Mouse (Mus musculus): ENCODE measurements around the gene Zfp526.

The Zfp526 gene

DNA sequence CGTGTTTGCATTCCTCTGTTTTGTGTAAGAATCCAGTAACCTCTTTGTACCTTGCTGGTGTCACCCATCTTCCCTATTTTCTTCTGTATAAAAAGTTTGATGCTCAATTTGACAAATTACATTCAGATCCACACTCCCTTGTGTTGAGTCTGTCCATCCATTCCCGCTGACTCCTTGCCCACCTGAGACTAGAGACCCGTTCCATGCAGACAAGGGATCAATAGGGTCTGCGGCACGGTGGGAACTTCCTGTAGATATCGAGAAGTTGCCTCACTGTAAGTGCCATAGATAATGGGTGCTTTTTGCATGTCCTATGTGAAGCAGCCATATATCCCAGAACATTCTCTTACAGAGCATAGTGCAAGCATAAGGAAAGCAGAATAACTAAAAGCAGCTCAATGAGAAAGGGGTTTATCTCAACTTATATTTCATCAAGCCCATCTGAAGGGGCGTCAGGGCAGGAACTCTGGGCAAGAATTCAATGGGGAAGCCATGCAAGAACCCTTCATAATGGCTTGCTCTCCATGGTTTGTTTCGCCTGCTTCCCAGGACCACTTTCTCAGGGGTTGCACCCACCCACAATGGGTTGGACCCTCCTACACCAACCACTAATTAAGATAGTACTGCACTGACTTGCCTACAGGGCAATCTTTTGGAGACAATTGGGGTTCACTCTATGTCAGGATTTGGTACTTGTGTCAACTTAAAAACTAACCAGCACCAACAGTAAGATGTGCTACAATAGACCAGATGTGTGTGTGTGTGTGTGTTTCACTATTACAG, 45.1 kb downstream of the Zfp526 start:
- intact Hi-C loops (cut with DNase I), result loop anchor here (2.0 kb wide), 1 partner anchor 16 kb away; the partner anchor contains the start of gene Erf

DNA sequence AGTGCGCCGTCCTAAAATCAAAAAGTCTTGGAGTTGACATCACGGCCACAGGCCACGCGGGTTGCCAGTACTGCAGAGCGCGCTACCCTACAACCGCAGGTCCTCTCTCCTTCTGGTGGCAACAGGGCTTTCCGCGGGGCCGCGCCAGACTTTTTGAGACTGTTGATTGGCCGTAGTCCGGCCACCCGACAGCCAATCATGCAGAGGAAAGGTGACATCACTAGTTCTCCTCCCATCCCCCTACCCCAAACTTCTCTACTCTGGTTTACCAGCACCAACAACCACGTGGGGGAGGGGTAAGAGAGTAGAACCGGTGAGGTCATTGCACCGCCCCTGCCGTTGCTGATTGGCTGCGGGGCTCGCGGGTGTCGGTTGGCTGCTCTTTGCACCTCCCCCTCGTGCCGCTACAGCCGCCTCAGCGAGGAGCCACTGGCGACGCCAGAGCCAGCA, 46.1 kb downstream of the Zfp526 start, which contains the start of gene Cic:
Gene Cic (plus strand): TSS at position 404 of the 450 bp plus-strand sequence.
- intact Hi-C loops (cut with DNase I), result loop anchor here (2.0 kb wide), 1 partner anchor 17 kb away; the partner anchor contains the start of gene Erf

DNA sequence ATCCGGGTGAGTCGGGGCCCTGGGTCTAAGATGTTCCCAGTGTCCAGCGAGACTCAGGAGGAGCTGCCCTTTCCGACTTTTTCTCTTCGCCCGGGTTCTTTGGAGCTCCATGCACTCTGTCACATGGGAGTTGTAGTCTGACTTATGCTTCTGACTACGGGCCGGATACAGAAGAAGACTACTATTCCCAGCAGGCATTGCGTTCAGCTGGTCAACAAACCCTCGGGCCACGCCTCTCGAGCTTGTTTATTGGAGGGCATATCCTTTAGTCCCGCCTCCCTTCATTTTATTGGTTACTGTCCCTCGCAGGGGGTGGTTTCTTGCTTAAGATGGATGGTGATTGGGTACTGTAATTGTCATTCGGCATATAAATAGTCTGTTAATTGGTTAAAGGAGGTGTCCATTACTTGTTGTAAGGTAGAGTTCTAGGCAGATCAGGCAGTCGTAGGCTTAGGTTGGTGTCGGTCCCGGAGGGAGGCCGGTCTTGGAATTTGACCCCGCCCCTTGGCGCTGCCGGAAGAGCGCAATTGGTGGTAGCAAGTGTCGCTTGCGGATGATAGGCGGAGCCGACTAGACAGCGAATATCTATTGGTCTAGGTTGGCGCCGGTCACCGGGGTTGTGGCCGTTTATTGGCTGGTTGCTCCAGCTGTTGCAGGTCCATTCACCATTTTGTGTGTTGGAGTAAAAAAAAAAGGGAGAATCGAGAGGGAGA, 46.7 kb downstream of the Zfp526 start:
- intact Hi-C loops (cut with DNase I), result loop anchor here (2.0 kb wide), 1 partner anchor 17 kb away; the partner anchor contains the start of gene Erf

DNA sequence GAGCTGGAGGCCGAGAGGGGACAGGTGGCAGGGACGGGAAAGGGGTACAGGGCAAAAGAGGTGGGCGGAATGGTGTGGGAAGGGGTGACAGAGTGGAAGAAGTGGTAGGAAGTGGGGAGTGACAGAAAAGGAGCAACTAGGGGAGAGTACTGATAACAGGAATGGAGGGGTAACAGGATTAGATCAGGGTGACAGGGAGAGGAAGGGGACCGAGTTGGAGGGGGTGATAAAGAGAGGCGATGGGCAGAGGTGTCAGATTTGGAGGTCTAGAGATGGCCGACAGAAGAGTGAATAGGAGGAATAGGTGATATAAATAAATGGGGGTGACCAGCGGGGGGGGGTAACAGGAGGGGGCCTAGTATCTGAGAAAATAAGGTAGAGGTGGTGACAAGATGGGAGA, 47.4 kb downstream of the Zfp526 start:
- intact Hi-C loops (cut with DNase I), result no loop called here

DNA sequence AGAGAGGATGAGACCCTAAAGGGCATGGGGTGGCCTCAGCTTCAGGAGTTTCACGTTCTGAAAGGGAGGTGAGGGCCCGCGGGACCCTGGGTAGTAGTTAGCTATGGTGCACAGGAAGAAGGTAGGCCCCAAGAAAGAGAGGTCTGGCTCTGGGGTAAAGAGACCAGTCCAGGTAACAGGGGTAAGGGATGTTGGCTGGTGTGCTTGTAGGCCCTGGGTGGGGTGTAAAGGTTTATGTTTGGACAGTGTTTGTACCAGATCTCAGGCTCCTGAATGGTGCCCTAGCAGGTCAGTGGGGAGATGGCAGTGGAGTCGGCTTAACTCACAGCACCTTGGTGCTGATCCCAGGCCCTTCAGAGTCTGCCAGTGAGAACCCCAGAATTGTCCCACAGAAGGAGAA, 47.8 kb downstream of the Zfp526 start:
- intact Hi-C loops (cut with DNase I), result no loop called here

DNA sequence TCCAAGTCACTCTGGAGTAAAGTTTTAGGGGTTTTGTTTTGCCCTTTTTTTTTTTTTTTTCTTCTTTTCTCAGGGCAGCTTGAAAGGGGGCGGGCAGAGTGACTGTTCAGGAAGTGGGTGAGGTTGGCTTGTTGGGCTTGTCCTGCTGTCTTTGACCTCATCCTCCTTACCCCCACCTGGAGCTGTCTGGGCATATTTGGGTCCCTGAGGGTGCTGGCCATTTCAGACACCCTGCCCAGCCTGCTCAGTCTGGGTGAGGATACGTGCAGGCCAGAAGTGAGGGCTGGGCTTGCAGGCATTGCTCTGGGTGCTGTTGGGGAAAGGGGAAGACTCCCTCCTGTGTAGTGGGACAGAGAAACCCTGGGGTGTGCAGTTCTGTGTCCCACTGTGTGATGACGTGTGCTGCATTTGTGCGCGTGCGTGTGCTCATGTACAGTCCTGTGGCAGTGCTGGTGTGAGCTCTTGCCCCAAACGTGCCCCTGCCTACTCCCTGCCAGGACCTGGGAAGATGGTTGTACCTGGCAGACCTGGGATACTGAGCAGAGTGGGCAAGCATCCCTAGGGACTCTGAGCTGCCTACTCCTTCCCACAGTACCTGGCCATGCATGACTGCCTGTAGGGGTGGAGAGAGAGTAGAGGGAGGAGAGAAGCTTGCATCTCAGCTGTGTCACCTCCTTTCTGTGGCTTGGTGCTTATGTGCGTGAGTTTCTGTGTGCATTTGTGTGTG, 48.5 kb downstream of the Zfp526 start:
- intact Hi-C loops (cut with DNase I), result no loop called here

DNA sequence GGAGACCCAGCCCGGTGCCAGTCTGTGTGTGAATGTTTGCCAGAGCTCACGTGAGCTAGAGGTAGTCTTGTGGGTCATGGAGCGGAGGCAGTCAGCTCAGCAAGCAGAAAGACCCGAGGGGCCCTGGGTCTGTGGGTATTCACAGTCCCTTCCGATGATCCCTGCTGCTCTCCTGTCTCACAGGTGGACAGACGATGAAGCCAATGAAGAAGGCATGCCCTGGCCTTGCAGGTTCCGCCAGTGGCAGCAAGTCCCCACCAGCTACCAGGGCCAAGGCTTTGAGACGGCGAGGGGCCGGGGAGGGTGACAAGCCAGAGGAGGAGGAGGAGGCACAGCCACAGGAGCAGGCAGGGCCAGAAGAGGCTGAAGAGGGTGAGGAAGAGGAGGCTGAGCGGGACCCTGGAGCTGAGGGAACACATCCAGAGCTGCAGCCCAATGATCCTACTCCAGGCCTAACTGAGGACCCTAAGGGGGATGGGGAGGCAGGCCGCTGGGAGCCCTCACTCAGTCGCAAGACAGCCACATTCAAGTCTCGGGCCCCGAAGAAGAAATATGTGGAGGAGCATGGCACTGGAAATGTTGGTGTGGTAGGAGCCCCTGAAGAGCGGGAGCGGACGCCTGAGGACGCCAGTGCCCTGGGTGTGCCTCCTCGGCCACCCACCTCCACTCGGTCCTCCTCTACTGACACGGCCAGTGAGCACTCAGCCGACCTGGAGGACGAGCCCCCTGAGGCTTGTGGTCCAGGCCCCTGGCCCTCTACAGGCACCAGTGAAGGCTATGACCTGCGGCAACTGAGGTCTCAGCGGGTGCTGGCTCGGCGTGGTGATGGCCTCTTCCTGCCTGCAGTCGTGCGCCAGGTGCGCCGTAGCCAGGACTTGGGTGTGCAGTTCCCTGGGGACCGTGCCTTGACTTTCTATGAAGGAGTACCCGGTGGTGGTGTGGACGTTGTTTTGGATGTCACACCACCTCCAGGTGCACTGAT, 49.7 kb downstream of the Zfp526 start:
- intact Hi-C loops (cut with DNase I), result no loop called here

DNA sequence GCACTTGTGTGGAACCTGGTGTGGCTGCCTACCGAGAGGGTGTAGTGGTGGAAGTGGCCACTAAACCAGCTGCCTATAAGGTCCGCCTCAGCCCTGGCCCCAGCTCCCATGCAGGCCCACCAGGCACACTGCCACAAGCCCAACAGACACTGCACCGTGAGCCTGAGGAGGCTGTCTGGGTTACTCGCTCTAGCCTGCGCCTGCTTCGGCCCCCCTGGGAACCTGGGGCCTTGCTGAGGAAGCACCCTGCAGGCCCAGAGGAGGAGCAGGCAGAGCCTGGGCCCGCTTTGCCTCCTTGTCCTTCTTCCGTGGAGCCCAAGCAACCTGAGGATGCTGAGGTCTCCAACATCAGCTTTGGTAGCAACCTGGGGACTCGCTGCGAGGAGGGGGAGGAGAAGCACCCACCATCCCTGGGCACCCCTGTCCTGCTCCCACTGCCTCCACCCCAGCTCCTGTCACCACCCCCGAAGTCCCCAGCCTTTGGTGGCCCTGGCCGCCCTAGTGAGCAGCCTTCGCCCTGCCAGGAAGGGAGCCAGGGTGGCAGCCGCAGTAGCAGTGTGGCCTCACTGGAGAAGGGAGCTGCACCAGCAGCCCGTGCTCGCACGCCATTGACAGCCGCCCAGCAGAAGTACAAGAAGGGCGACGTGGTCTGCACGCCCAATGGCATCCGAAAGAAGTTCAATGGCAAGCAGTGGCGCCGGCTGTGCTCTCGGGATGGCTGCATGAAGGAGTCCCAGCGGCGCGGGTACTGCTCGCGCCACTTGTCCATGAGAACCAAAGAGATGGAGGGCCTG, 50.6 kb downstream of the Zfp526 start:
- intact Hi-C loops (cut with DNase I), result no loop called here

DNA sequence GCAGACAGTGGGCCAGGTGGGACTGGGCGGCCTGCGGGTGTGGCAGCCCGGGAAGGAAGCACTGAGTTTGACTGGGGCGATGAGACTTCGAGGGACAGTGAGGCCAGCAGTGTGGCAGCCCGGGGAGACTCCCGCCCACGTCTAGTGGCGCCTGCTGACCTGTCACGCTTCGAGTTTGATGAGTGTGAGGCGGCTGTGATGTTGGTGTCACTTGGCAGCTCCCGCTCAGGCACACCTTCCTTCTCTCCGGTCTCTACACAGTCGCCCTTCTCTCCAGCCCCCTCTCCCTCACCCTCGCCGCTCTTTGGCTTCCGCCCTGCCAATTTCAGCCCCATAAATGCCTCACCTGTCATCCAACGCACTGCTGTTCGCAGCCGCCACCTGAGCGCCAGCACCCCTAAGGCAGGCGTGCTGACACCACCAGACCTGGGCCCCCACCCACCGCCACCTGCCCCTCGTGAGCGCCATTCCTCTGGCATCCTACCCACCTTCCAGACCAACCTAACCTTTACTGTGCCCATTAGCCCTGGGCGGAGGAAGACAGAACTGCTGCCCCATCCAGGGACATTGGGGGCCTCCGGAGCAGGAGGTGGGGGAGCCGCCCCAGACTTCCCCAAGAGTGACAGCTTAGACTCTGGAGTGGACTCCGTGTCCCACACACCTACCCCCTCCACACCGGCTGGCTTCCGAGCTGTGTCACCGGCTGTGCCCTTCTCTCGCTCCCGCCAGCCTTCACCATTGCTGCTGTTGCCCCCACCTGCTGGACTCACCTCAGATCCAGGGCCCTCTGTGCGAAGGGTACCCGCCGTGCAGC, 51.4 kb downstream of the Zfp526 start:
- intact Hi-C loops (cut with DNase I), result no loop called here

DNA sequence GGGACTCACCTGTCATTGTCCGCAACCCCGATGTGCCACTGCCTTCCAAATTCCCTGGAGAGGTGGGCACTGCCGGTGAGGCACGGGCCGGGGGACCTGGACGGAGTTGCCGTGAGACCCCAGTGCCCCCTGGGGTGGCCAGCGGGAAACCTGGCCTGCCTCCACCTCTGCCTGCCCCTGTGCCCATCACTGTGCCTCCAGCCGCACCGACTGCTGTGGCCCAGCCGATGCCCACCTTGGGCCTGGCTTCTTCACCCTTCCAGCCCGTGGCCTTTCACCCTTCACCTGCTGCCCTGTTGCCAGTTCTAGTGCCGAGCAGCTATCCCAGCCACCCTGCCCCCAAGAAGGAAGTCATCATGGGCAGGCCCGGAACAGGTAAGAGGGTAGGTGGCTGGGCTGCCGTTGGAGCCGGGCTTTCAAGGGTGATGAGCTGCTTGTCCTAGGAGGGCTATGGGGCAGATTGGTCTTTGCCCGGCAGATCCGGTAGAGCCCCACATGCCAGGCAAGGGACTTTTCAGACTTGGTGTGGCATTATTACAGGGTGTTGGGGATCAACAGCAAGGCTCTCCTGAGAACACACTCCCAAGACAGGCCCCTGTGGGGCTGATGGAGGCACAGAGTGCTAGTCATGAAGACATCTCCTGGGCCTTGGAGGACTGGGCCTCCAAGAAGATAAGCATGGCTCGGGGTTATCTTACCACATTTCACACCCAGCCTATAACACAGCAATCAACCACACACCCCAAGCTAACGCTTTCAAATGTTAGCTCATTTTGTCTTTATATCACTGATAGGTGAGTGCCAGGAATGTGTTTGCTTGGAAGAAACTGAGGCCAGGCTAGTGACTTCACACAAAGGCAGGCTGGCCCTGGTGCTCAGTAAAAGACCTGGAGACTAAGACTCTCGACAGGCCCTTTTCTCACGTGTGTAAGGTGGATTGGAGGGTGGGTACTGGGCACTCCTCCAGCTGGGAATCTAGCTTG, 52.3 kb downstream of the Zfp526 start:
- intact Hi-C loops (cut with DNase I), result no loop called here

DNA sequence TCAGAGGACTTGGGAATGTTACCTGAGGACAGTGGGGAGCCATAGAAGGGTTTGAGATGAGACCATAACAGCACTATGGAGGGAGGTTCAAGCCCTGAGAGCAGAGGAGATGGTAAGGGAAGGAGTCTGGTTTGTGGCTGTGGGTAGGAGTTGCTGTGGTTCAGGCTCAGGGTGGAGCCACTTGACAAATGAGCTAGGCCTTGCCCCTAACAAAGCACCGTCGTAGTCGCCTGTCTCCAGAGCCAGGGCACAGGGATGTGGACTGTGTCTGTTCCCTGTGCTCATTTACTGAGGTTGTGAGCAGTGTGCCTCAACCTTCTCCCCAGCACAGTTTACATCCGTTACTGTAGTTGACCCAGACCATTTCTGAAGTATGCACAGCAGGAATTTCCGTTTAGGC, 53.3 kb downstream of the Zfp526 start:
- intact Hi-C loops (cut with DNase I), result no loop called here

DNA sequence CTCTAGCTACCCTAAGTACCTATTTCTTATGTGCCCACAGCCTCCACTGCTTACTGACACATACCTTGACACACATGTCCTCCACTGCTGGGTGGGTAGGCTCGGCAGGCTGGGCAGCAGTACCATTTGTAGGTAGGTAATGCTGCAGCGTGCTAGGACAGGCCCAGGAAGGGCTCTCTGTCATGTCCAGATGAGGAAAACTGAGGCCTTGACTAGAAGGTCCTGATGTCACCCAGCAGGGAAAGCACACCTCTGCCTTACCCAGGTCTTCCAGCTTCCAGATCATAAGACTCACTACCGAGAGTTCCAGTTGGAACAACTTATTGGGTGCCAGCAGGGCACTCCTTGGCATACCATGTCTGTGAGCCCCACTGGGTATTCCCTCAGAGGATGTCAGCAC, 53.8 kb downstream of the Zfp526 start:
- intact Hi-C loops (cut with DNase I), result no loop called here

DNA sequence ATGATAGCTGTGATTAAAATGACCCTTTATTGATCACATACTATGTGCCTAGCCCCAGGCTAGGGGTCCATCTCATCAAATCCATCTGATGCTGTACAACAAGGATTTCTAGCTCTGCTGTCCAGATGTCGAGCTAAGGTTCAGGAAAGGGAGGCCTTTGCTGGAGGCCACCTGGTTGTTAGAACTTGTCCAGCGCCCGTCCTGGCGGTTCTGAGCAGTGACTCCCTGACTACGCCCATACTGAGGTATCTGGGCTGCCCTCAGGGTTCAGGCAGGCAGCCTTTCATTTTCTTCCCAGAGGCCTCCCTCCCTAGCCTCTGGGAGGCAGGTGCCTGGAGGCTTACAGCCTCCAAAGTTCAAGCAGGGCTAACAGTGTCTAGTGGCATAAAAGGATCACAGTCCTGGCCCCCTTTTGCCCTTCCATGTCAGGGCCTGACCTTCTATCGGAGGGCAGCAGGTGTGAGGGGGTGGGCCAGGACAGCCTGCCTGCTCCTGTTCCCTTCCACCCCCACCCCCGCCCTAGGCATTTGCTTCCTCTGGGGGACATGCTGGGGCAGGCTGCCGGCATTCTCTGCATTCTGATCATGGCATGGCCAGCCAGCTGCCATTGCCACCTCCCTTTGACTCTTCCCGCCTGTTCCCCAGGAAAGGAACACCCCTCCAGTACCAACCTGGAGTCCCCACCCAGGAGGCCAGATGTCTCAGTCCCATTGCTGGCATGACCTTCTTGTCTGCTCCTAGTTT, 54.5 kb downstream of the Zfp526 start:
- intact Hi-C loops (cut with DNase I), result no loop called here
